Mouse (Mus musculus) stomach, postnatal 0 days (tissue): ENCODE data around the gene Rabep2.

Experiments
- CTCF ChIP-seq: IDR thresholded peaks from 2 replicates; pipeline ENCODE4 v1.5.1; 2016; ENCODE audit warnings: antibody characterized with exemption, low read depth, mild to moderate bottlenecking, moderate library complexity
- EP300 ChIP-seq: optimal IDR thresholded peaks from 2 replicates; pipeline ENCODE3; 2016; ENCODE audit warnings: antibody characterized with exemption

- TF ChIP-seq CTCF: no peak
- no peak for TF ChIP-seq EP300
Measured at GRCm38 (mm10) chr7:126417606-126418005, 11.0 kb upstream of the Rabep2 start.
